Mouse (Mus musculus) T-cell, adult 66 days (primary cell): ENCODE results near the gene Gm281. TPM values are rescaled to one million over a fixed set of nuclear protein-coding genes. Genes with fewer than 3 reads are reported as not detected.

ENCODE experiments used
- total RNA-seq, 2 experiments: library from RNA; stranded (reverse); gene quantifications; 3 replicates in 1 of 2; 4 replicates in 1 of 2; pipeline ENCODE4 v1.2.4; 2023

The Gm281 gene
- total RNA-seq: not detected

GRCm38 (mm10) chr14:13914387-13915082, at the start of gene Gm281:
Gm281 (minus strand) TSS chr14:13914478.

GRCm38 (mm10) chr14:13961401-13962112, 47.3 kb upstream of the Gm281 start, which contains the start of the genes Atxn7 and Thoc7:
Atxn7 (plus strand) TSS chr14:13961440.
Thoc7 (minus strand) TSS chr14:13961852.

Other genes with a start within 250 kb of the Gm281 start
- gene Sntn, start 243.6 kb downstream of the Gm281 start, total RNA-seq: not detected
- gene Atxn7, start 47.0 kb upstream of the Gm281 start, total RNA-seq: 10 to 100 TPM; 90.2 to 93.4 TPM
- gene Thoc7, start 47.4 kb upstream of the Gm281 start, total RNA-seq: 10 to 100 TPM; 78.3 to 81.6 TPM
- 100 to 1,000 TPM; 106 to 115 TPM for gene Psmd6, start 206.5 kb upstream of the Gm281 start, total RNA-seq